Mouse (Mus musculus) urinary bladder, postnatal 36 days (tissue): Measurements from ENCODE around the gene Zbtb45.
A peak's percentile ranks its signal among the peaks of the same experiment; 100 is the strongest.

Experiments used
- DNase-seq, 2 experiments: peaks; one replicate each; pipeline ENCODE4 v3.0.0; 2022; ENCODE audit warnings: low spot score in 2 of 2, mixed read lengths in 1 of 2

Zbtb45 gene

DNA sequence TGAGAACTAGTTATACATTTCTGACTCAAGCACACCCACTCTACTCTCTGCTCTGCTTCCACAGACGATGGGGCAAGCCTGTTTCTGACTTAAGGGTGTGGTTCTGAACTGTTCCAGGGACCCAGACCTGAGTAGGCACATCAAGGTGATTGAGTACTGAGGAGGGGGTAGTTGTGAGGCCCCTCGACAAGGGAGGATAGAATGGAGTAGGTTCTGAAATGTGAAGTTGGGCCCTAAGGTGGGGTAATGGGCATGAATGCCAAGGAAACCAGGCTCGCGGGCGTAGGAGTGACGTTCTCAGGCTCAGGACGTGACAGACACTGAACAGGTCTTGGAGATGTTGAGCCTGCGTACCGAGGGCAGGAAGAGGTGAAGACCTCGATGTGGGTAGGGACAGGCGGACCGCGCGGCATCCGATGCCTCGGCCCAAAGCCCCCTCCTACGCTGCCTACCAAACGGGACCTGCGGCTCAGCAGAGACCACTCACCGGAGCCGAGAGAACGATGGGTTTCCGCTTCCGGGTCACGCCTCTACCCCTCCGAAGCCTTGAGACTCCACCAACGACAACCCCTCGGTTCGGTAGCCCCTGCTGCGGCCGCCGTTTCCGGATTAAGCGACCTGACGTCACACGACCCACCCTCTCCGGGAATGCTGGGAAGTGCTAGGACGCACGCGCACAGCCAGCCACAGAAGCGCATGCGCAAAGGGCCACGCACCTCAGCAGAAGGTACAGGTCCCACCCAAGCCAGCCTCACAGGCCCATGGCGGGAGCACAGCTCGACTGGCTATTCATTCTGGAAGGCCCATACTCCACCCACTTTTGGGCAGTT is 24.5 kb upstream of the Zbtb45 start, which contains the start of gene Chmp2a:
Chmp2a (minus strand) TSS at position 660 of the 830 bp plus-strand sequence.
- DNase-seq = peak; percentile 97

DNA sequence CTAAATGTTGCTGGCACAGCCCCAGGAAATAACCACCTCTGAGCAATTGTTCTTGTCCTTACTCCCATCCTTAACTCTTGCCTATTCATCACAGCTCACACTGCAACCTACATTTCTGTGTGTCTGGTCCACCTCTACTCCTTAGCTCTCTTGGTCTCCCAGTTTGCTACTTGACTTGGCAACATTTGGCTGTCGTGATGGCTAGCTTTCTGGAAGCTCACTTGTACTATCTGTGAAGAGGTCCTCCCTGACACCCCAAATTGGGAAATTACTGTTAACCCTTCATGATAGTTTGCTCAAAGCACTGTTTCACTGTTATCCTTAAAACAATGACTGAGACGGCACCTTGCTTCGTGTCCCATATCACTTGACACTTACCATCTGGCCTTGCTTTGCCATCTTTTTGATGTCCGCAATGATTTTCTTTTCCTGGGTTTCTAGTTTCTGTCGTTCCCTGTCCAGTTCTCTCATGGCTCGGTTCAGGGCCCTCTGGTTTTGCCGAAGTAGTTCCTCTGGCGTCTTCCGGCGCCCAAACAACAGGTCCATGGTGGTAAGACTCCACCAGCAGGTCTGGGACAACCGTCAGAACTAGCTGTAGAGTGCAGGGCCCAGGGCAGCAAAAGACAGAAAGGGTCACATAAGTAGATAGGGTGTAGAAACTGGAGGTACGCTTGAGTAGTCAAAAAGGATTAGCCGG is 23.8 kb upstream of the Zbtb45 start:
- no peak for DNase-seq

DNA sequence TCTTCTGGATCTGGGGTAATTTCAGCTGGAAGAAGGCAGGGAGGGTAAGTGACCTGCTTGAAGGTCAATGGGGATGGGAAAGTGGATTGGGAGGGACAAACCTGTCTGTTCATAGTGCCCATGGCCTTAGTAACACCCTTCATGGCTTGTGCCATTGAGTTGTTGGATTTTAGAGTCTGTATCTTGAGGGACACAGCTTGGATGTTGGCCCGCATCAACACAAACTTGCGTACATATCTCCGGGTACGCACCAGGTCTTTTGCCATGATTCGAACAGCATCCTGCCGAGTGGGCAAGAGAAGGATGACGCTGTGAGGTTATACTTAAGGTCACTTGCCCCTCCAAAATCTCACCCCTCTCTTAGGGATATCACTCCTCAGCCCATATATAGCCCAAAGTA is 22.7 kb upstream of the Zbtb45 start:
- no peak for DNase-seq

DNA sequence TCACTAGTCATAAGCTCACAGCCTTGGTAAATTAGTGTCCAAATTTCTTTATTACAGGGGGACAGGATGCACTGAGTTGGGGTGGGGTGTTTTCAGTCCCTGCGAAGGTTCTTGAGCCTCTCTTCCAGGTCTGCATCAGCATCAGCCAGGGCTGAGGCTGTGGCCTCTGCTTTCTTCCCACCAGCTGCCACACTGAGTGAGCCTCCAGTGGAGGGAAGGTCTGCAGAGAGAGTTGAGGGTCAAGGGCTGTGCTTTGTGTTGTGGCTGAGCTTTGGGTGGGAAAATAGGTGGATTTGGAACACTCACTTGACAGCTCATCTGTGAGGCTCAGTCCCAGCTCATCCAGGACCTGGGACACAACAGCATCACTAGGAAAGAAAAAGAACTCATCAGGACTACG is 22.1 kb upstream of the Zbtb45 start:
- no peak for DNase-seq

DNA sequence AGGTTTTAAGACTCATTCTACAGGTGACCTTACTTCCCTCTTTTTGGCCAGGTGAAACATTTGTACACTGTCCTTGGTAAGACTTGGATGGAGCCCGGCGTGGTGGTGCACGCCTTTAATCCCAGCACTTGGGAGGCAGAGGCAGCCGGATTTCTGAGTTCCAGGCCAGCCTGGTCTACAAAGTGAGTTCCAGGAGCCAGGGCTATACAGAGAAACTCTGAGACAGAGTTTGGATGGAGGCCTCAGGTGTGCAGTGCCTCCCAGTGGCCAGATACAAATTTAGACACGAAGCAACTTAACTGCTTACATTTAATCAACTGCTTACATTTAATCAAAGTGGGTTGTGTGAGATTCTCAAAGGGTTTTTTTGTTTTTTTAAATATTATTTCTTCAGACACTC is 21.2 kb upstream of the Zbtb45 start:
- no peak for DNase-seq

DNA sequence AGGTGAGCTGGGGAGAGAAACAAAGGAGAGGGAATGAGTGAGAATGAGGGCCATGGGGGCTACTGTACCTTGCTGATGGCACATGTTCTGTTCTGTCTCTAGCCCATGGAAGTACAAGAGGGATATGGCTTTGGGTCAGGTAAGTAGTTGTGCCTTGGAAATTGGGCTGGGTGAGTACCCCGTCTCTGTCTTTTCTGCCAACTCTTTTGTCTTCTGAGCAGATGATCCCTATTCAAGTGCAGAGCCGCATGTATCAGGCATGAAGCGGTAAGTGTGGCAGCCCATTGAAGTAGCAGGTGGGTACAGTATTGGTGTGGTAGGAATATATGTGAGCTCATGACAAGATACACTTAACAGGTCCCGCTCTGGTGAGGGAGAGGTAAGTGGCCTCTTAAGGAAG is 19.2 kb upstream of the Zbtb45 start:
- DNase-seq = no peak

DNA sequence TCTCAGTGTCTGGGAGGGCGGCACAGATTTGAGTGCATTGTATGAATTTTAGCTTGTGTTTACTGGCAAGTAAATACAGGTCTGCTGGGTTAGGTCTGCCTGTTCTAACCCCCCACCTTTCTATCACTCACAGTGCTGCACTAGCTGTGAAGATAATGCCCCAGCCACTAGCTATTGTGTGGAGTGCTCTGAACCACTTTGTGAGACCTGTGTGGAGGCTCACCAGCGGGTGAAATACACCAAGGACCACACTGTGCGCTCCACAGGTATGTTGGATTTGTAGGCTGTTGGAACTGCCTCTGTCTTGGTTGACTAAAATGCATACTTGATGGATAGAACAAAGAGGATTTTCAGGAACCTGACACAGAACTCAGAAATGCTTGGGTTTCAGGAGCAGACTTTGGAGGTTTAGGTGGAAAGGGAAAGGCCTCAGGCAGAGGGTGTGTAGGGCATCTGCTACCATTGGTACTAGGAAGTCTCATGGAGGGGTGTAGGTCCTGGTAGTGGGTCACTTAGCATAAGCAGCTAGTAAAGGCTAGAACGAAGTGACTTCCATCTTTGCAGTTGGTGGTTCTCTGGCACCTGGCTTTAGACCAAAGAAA is 15.8 kb upstream of the Zbtb45 start:
- DNase-seq = no peak

DNA sequence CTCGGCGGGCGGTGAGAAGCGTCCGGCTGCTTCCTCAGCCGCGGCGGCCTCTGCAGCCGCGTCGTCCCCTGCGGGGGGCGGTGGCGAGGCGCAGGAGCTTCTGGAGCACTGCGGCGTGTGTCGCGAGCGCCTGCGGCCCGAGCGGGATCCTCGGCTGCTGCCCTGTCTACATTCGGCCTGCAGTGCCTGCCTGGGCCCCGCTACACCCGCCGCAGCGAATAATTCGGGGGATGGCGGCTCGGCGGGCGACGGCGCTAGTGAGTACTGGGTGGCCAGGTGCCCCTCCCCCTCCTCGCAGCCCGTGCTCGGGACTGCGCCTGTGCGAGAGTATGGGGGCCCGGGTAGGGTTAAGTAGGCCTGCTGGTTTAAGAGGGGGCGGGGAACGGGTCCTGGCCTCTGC is 15.0 kb upstream of the Zbtb45 start:
- DNase-seq = peak; percentile 55 to 68

DNA sequence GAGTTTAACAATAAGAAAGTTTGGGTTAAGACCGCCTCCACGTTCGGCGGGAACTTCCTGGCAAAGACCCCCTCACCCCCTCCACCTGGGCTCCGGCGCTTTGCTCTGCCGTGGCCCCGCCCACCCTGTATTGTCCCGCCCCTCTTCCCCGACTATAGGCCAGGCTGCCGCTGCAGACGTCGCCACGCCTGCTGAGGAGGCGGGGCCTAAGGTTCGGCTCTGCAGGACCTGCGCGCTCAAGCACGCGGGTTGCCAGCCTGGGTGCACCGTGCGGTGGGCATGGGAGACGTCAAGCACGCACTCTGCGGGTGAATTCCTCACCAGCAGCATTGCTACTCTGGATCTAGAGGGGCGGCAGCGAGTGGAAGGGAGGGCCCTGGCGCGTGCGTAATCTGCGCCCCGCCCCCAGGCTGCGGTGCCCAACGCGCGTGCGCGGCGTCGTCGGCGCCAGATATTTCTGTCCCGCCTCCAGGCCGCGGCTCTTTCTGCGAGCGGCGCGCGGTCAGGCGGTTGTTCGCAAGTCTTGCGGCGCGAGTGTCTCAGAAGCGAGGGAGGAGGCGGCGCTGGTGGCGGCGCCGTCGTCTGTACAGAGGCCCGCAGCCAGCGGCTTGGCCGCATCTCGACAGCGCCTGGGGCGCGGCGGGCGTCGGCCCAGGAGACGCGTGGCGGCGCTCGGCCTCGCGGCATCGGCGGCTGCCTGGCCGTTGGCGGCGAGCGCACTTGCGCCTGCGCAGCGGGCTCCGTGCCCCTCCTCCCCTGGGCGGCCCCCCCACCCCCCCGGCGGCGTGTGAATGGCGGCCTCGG is 14.3 kb upstream of the Zbtb45 start:
- DNase-seq = peak; percentile 90 to 91

DNA sequence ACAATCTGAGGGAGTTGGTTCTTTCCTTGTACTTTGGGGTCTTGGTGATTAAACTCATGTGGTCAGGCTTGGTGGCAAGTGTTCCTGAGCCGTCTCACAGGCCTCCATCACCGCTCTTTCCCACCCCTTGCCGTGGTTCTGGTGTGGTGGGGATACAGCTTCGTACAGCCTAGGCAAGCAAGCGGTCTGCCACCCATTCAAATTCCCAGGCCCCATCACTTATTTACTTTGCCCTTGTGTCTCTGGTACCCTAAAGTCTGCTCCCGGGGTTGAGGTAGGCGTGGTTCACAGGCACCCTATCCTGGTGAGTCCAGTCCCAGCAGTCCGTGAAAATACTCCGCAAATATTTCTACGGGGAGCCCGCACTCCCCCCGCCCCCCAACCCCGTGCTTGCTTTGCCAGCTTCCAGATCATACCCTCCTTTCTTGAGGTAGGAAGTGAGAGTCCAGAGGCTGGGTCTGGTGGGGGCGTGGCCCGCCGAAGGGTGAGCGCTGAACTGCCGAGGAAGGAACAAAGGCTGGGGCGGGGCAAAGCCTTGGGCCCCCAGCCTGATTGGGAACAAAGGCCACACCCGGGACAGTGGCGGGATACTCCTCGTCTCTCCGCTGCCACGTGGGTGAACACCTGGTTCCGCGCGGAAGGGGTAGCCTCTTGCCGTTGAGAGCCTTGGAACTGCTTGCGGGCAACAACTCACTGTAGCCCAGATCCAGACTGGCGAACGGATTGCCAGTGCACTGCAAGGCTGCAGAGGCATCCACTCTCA is 13.1 kb upstream of the Zbtb45 start:
- DNase-seq = peak; percentile 69 to 81

DNA sequence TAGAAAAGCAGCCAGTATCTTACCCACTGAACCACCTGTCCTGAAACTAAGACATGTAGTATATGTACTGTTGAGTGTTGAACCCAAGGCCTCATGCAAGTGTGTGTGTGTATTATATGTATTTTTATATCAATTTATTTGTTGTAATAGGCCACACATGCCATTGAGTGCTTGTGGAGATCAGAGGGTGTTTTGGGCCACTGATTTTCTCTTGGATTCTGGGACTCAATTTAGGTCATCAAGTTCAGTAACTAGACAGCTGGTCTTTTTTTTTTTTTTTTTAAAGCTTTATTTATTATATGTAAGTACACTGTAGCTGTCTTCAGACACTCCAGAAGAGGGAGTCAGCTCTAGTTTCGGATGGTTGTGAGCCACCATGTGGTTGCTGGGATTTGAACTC is 5.4 kb upstream of the Zbtb45 start:
- no peak for DNase-seq

DNA sequence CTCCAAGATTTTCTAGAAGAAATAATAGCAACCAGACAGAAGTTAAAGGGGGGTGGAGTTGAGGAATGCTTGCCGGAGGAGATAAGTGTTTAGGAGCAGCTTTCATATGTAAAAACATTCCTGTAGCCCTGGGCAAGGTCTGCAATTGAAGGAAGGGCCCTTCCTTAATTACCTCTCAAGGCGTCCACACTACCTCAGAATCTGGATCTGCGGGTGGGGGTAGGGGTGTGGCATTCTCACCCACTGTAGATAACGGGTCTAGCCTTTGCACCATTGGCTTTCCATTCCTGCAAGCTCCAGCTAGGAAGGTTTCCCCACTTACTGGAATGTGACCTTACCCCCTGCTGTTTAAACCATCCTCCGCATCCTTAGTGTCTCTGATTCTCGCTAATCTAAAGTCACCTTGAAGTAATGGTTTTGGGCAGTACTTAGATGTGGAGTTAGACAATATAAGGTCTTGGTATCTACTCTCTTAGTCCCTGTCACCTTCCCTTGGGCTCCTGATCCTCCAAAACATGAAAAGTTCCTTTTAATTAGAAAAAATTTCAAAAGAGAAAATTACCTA is 4.5 kb upstream of the Zbtb45 start:
- DNase-seq = no peak

DNA sequence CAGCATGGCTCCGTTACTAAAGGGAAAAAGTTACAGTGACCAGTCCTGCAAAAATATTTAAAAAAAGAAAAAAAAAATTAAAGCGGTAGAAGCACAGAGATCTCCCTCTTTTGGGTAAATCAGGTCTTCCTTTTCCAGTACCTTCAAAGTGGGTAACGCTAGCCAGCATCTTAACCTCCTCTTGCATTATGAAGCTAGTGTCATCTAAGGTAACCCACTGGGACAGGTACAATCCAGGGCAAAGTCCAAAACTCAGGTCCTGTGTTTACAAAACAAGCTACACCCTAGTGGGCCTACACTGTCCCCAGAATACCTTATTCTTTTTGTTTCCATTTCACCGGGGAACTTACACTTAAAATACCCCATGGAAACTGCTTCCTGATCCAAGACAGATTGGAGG is 3.8 kb upstream of the Zbtb45 start:
- no peak for DNase-seq

DNA sequence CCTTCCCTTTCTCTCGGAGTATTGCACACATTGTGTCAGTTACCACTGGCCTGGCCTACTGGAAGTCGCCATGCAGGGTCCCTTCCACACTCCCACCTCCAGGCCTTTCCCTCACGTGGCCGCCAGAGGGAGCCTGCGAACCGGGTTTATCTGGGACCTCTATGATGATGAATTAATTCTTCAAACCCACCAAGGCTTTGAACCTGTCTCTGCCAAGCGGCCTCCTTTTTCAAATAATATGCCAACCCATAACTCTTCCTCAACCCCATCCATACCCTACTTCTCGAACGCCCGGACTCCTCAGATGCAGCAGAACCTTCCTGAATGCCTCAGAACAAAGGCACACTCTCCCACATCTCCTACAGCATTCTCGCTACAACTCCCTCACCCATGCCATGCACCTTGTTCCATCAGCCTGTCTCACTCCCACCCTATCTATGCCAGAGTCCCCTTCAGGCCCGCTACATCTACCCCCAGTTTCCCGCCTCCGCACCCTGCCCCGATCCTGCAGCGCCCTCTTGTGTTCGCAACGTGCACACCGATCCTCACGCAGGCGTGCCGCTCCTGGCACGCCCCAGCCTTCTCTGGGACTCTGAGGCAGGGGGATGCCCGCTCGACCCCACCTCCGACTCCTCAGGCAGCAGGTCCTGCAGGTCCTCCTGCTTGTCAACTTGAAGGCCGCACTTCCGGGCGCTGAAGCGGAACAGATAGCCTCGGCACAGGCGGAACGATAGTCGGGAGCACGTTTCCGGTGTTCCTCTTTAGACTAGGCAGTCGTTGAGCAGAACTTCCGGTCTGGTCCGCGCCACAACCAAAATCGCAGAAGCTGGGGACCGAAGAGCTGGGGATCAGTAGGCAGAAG is 460 bp downstream of the Zbtb45 start:
- DNase-seq = peak; percentile 92 to 93

DNA sequence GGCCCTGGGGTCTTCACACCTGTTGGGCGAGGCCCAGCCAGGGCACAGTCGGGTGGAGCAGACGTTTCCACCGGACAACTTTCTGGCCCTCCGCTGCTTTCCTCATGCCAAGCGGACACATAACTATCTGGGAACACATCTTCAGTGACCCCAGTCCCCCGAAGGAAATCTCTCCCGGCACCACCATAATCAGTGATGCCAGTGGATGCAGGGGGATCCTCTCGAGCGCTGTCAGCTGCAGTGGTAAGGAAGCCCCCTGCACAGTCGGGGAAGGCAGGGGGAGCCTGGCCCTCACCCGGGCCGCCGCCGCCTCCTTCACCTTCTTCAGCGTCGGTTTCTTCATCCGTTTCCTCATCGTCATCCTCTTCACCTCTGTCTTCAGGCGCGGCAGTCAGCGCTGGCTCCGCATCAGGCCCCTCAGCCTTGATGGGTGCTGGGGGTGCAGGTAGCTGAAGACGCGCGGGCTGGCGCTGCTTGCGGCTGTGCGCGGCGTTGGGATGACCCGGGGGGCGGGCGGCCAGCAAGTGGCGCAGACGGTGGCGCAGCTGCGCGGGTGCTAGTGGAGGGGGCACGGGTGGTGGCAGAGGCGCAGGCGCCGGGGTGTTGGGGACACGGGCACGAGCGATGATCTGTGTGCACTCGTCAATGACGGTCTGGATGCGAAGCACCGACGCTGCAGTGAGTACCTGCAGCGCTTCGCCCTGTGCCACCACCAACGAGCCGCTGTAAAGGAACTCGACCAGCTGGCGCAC is 2.3 kb downstream of the Zbtb45 start:
- DNase-seq = no peak

DNA sequence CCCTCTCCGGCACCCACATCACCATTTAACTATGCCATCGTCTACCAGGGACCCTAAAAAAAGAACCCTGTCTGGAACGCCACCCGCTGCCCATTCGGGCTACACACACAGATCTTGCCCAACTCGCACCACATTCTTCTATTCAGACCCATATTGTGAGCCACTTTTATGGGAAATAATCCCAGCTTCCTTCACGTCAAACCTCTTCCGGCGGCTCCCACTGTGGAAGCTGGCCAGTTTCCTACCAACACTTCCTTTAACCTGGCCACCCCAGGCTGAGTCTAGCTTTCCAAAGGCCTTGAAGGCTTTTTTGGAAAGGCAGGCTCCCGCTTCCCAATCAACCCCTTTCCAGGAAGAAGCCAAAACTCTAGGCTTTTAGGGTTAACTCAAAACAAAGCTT is 3.3 kb downstream of the Zbtb45 start:
- DNase-seq = no peak

DNA sequence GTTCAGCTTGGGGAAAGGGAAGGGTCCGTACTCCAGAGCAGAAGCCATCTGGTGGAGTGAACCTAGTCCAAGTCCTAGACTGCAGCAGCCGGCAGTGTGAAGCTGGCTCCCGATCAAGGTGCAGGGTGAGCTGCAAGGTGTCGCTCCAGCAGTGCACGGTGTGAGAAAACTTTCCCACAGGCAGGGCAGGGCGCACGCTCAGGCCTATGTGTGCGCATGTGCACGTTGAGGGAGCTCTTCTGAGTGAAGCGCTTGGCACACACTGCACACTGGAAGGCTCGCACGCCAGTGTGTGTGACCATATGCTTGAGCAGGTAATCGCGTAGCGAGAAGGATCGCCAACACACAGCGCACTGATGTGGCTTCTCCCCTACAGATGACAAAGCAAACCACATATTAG is 3.8 kb downstream of the Zbtb45 start:
- DNase-seq = no peak

DNA sequence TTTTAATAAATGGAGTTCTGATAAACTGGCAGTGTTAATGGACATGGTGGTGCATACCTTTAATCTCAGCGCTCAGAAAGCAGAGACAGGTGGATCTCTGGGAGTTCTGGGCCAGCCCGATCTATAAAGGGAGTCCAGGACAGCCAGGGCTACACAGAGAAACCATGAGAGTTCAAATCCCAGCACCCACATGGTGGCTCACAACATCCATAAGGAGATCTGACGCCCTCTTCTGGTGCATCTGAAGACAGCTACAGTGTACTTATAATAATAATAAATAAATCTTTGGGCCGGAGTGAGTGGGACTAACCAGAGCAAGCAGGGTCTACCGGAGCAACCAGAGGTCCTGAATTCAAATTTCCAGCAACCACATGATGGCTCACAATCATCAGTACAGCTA is 6.5 kb downstream of the Zbtb45 start:
- DNase-seq = no peak

DNA sequence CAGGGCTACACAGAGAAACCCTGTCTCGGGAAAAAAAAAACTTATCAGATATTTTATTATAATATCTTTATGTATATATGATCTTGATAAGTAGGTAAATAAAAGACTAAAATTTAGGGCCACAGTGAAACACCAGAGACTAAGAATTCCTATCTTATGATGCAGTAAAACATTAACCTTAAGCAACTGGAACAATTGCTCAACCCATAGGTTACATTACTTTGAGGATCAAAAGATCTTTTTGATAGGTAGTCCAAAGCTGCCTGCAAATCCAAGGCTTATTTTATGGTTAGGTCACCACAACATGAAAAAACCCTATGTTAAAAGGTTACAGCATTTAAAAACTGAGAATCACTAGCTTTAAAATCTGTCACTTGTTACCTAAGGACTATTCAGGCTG is 8.2 kb downstream of the Zbtb45 start:
- DNase-seq = no peak
